Mouse (Mus musculus) kidney, embryonic 15.5 days (tissue): Measurements from ENCODE around the gene Mfsd11. TPM values are rescaled to one million over a fixed set of nuclear protein-coding genes. Genes with fewer than 3 reads are reported as not detected.
A peak's percentile ranks its signal among the peaks of the same experiment; 100 is the strongest.

Experiments
- ATAC-seq: fragments of 200-750 bp; cut with Nextera tagmentation; replicated peaks from 2 replicates; pipeline ENCODE4 v1.8.0; 2017; ENCODE audit warnings: moderate TSS enrichment; ENCODE audit not compliant: low FRiP score
- H3K27ac ChIP-seq: fragments of 300-500 bp; sonication (generic); 2 replicates; pipeline ENCODE4 v1.5.1; 2015; ENCODE audit warnings: mild to moderate bottlenecking, inconsistent platforms
- H3K27me3 ChIP-seq: fragments of 300-500 bp; sonication (generic); 2 replicates; pipeline ENCODE4 v1.6.1; 2015; ENCODE audit warnings: inconsistent platforms
- H3K36me3 ChIP-seq: fragments of 300-500 bp; sonication (generic); 2 replicates; pipeline ENCODE4 v1.6.1; 2015; ENCODE audit warnings: inconsistent platforms
- H3K4me1 ChIP-seq: fragments of 300-500 bp; sonication (generic); 2 replicates; pipeline ENCODE4 v1.6.1; 2015; ENCODE audit warnings: inconsistent platforms
- H3K4me2 ChIP-seq: fragments of 300-500 bp; sonication (generic); 2 replicates; pipeline ENCODE4 v1.6.1; 2015; ENCODE audit warnings: moderate library complexity, mild to moderate bottlenecking, inconsistent platforms
- H3K4me3 ChIP-seq: fragments of 300-500 bp; sonication (generic); replicated peaks from 2 replicates; pipeline ENCODE4 v1.5.1; 2015; ENCODE audit warnings: mild to moderate bottlenecking, inconsistent platforms
- H3K9ac ChIP-seq: fragments of 300-500 bp; sonication (generic); 2 replicates; pipeline ENCODE4 v1.6.1; 2015; ENCODE audit warnings: mild to moderate bottlenecking, inconsistent platforms
- H3K9me3 ChIP-seq: fragments of 300-500 bp; sonication (generic); replicated peaks from 2 replicates; pipeline ENCODE4 v1.6.1; 2016; ENCODE audit warnings: inconsistent platforms
- WGBS: fragments of 180-500 bp; shearing (Covaris S2); methylation state at CpG from one replicate; pipeline ENCODE4 v1.1.7; 2015; ENCODE audit warnings: mixed read lengths; 5-methylcytosine and 5-hydroxymethylcytosine counted together
- polyA plus RNA-seq: library from polyadenylated mRNA; unstranded; fragments of >200 nt; fragmentation: Nextera tagmentation; extraction: Ambion mirVana; gene quantifications from 2 replicates; pipeline ENCODE4 v1.2.1, GENCODE M21; 2015

Gene Mfsd11
- polyA plus RNA-seq, 1 experiment from 2014 or later = 37.9 TPM

DNA sequence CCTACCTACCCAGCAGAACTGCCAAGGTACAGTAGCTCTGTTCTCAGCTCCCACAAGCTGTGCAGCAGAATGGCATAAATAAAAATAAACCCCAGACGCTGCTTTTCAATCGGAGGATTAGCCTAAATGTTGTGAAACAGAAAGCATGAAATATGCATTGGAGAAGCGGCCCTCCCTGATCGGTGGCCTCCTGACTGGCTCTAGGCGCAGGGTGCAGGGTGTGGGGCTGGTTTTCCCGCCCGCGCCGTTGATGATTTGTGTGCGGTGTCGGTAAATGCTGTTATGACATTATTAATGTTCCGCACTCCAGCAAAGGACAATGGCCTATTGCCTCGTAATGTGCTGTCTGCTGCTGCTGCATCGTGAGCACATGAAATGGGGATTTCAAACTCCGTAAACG lies 61.3 kb downstream of the Mfsd11 start:
- Histone ChIP-seq H3K4me2 (no peak overlapping the region), H3K36me3 (no peaks in the 10 kb centered on the region), H3K4me1 (peaks cover 15% of the 10 kb centered on the region), H3K9ac (no peak overlapping the region), H3K27me3 (peaks cover 54% of the 10 kb centered on the region), H3K4me3 (no peak overlapping the region), H3K9me3 (no peaks in the 10 kb centered on the region), H3K27ac (no peak overlapping the region)
- 49% methylated on average over 16 of the region's 16 CpGs for WGBS
- ATAC-seq = no peak

DNA sequence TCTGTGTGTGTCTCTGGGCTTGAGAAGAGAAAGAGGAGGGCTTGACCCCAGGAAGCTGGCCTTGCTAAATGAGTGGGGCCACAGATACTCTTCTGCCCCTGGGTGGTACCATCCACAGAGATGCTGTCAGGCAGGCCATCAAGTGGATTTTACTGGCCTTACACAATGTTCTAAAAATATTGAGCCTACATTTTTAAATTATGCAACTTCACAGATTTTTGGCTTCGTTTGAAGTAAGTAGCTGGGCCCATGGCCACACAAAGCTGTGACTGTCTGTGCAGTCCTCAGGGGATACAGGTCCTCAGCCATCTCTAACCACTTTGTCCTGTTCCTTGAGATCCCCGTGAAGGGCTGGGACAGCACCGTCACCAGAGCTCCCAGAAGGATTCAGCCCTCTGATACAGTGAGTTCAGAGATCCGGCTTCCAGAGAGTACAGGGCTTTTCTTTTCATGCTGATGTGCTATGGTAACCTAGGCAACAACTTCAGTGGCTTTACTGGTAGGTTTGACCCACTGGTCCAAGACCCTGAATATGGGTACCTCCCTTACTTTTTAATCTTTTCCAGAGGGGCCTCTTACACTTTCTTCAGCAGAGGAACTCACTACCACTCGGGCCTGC lies 62.1 kb downstream of the Mfsd11 start:
- H3K27me3 ChIP-seq = peaks cover 61% of the 10 kb centered on the region
- no peak for ATAC-seq
- H3K9ac ChIP-seq = no peak overlapping the region
- no peaks in the 10 kb centered on the region for H3K9me3 ChIP-seq
- 80% methylated on average over 5 of the region's 5 CpGs for WGBS
- H3K4me1 ChIP-seq = peaks cover 22% of the 10 kb centered on the region
- H3K36me3 ChIP-seq = no peaks in the 10 kb centered on the region
- no peak overlapping the region for H3K4me2 ChIP-seq
- no peak overlapping the region for H3K27ac ChIP-seq
- no peak overlapping the region for H3K4me3 ChIP-seq

DNA sequence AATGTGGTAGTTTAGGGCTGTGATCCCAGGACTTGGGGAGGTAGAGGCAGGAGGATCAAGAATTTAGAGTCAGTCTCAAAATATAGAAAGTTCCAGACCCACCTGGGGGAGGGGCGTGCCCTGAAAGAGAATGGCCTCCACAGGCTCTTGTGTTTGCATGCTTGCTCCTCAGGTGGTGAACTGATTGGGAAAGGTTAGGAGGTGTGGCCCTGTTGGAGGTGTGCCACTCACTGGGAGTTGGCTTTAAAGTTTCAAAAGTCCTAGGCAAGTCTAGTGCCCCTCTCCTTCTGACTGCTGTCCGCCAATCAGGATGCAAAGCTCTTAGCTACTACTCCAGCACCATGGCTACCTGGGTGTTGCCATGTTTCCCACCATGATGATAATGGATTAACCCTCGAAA lies 63.0 kb downstream of the Mfsd11 start:
- Histone ChIP-seq H3K27ac (no peak overlapping the region), H3K9ac (no peak overlapping the region), H3K36me3 (no peaks in the 10 kb centered on the region), H3K4me3 (no peak overlapping the region), H3K4me1 (peaks cover 25% of the 10 kb centered on the region), H3K9me3 (no peaks in the 10 kb centered on the region), H3K27me3 (peaks cover 70% of the 10 kb centered on the region), H3K4me2 (no peak overlapping the region)
- 83% methylated on average over 3 of the region's 3 CpGs for WGBS
- ATAC-seq = no peak

DNA sequence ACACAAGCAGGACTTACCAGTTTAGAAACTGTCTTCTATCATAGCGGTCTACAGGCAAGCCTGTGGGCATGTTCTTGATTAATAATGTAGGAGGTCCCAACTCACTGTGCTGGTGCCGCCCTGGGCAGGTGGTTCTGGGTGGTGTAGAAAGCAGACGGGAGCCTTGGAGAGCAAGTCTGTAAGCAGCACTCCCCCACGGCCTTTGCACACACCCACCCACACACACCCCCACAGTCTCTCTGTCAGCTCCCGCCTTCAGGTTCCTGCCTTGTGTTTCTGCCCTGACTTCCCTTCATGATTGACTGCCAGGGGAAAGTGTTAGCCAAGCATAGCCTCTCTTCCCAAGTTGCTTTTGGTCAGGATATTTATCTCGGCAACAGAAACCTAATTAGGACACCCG lies 65.1 kb downstream of the Mfsd11 start:
- Histone ChIP-seq H3K9me3 (no peaks in the 10 kb centered on the region), H3K9ac (no peak overlapping the region), H3K4me2 (no peak overlapping the region), H3K4me3 (no peak overlapping the region), H3K27me3 (peaks cover 87% of the 10 kb centered on the region), H3K36me3 (no peaks in the 10 kb centered on the region), H3K27ac (no peak overlapping the region), H3K4me1 (peaks cover 25% of the 10 kb centered on the region)
- WGBS = 16% methylated on average over 7 of the region's 7 CpGs
- no peak for ATAC-seq

DNA sequence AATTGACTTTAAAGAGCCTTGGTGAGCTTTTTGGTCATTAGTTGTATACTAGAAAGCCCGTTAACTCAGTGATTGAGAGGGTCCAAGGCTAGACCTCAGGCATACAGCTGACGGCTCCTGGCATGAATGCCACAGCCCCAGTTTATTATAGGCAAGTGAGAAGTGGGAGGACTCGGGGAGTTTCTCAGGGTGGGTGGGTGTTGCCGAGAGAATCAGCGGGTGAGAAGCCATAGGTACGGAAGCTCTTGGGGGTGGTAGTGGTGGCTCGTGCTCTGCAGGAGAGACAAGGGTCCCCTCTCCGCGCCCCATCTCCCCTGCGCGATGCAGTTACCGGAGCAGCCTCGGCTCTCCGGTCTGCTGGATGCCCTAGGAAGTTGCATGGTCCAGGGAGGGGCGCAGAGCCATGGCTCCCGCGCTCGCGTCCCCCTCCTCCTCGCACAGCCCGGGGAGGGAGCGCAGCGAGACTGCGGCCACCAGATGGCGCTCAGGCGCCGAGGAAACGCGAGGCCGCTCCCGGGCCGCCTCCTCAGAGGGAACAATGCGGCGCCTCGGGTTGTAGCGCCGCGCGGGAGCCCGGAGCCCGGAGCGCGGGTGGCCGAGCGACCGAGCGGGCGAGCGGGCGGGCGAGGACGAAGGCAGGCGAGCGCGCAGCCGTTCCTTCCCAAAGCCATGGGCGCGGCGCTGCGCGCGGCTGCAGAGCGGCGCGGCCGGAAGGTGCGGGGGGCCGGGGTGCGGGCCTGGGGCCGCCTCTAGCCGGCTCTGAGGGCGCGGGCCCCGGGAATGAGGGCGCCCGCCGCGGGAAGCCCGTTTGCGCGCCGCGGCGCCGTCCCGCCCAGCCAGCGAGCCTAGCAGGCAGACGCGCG lies 66.3 kb downstream of the Mfsd11 start, which contains the start of gene Mgat5b:
Mgat5b (plus strand) TSS at position 541 of the 863 bp plus-strand sequence.
- peak within 1 kb of the TSS; percentile 57 for H3K9ac ChIP-seq
- ATAC-seq = peak; percentile 90
- WGBS = under 1% methylated on average over 85 of the region's 90 CpGs
- no peaks in the 10 kb centered on the region for H3K36me3 ChIP-seq
- H3K4me1 ChIP-seq = peaks cover 25% of the 10 kb centered on the region
- no peak within 1 kb of the TSS for H3K27ac ChIP-seq
- no peaks in the 10 kb centered on the region for H3K9me3 ChIP-seq
- H3K4me2 ChIP-seq = peak within 1 kb of the TSS; percentile 99
- H3K27me3 ChIP-seq = peaks cover 90% of the 10 kb centered on the region
- H3K4me3 ChIP-seq = peak within 1 kb of the TSS; percentile 57

DNA sequence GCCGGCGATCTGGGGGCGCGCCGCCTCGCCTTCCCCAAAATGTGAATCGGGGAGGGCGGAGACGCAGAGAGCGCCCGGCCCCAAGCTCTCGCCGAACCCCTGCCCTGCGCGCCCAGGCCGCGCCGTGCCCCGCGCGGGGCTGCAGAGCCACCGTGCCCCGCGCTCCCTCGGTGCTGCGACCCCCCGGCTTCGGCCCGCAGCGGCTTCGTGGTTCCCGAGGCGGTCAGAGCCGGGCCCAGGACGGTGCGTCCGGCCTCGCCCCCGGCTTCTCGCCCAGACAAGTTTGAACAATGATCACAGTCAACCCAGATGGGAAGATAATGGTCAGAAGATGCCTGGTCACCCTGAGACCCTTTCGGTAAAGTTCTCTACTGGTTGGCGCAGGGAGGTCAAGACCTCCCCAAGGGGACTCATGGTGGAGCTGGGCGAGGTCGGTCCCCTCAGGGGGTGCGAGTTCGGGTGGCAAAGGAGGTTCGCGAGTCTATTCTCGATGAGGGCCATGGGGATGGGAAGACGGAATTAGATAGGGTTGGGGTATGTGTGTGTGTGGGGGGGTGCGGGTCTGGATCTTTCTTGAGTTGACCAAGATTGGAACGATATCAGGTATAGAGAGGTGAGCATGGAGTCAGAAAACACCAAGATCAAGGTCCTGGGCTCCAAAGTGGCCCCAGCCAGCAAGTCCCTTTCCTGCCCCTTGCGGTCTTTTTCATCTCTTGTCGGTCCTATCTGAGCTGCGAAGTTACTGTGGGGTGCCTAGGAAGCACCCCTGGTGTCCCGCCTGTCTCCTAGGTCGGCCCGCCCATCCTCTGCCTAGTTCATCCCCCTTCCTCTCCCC lies 67.2 kb downstream of the Mfsd11 start:
- ATAC-seq = 0 out of 2 replicates have a peak, but pooled peaks have one; percentile 14

DNA sequence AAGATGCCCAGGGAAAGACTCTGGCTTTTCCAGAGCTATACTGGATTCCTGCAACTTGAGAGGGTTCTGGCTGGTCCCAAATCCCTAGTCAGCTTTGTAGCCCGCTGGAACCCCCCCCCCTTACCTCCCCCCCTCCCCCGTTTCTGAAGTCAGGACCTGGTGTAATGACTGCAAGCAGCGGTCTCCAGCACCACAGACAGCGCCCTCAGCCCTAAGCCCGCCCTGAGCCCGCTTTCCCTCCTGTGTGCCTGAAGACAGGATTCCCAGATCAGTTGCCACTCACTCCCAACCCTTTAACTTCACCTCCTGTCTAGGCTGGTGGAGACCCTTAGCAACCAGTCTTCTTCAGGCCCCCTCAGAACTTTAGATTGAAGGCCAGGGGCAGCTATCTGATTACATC lies 68.5 kb downstream of the Mfsd11 start:
- H3K9ac ChIP-seq = no peak overlapping the region
- WGBS = 4% methylated on average over 6 of the region's 6 CpGs
- peaks cover 91% of the 10 kb centered on the region for H3K27me3 ChIP-seq
- H3K4me3 ChIP-seq = no peak overlapping the region
- no peaks in the 10 kb centered on the region for H3K9me3 ChIP-seq
- H3K4me1 ChIP-seq = peaks cover 25% of the 10 kb centered on the region
- H3K4me2 ChIP-seq = no peak overlapping the region
- no peak overlapping the region for H3K27ac ChIP-seq
- no peaks in the 10 kb centered on the region for H3K36me3 ChIP-seq
- ATAC-seq = no peak

More for the DNA sequence above, 67.2 kb downstream of the Mfsd11 start:
- peak overlapping the region; percentile 57 for H3K9ac ChIP-seq
- H3K4me2 ChIP-seq = peak overlapping the region; percentile 99
- H3K27ac ChIP-seq = no peak overlapping the region
- H3K36me3 ChIP-seq = no peaks in the 10 kb centered on the region
- peak overlapping the region; percentile 57 for H3K4me3 ChIP-seq
- H3K9me3 ChIP-seq = no peaks in the 10 kb centered on the region
- H3K4me1 ChIP-seq = peaks cover 25% of the 10 kb centered on the region
- peaks cover 98% of the 10 kb centered on the region for H3K27me3 ChIP-seq
- 2% methylated on average over 55 of the region's 58 CpGs for WGBS

DNA sequence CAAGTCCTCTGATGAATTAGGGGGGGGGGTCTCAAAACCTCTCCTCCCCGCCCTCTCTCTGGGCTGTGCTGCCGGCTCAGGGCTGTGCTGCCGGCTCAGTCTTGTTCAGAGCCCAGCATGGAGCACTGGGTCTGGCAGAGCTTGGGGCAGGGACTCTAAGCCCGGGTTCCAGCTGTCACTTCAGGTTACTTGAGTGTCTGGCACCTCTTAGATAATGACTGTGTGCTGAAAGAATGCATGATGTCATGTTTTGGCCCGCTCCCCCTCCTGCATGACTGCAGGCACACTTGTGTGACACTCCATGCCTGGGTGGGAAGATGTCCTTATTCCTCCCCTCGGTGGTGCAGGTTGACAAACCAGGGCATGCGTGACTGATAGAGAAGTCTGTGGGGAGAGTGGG lies 69.8 kb downstream of the Mfsd11 start:
- Histone ChIP-seq H3K4me3 (no peak overlapping the region), H3K27me3 (peaks cover 83% of the 10 kb centered on the region), H3K27ac (no peak overlapping the region), H3K4me1 (peaks cover 25% of the 10 kb centered on the region), H3K36me3 (no peaks in the 10 kb centered on the region), H3K9me3 (no peaks in the 10 kb centered on the region), H3K9ac (no peak overlapping the region), H3K4me2 (no peak overlapping the region)
- WGBS = 62% methylated on average over 7 of the region's 7 CpGs
- ATAC-seq = no peak

Other genes starting within 250 kb of the Mfsd11 start
- 9.5 and 9.8 TPM in 2 replicates for gene Rhbdf2, start 225.4 kb upstream of the Mfsd11 start, polyA plus RNA-seq
- gene Prcd, start 198.9 kb upstream of the Mfsd11 start, polyA plus RNA-seq = 1.1 and 1.6 TPM in 2 replicates
- gene Cygb, start 198.1 kb upstream of the Mfsd11 start, polyA plus RNA-seq = 13.7 and 16.0 TPM in 2 replicates
- gene St6galnac1, start 76.9 kb upstream of the Mfsd11 start, polyA plus RNA-seq = not detected in 2 replicates
- 16.7 and 20.8 TPM in 2 replicates for gene Mxra7, start 24.4 kb upstream of the Mfsd11 start, polyA plus RNA-seq
- gene Mettl23, start 9.2 kb upstream of the Mfsd11 start, polyA plus RNA-seq = 51.5 and 60.6 TPM in 2 replicates
- gene Jmjd6, start 9.0 kb upstream of the Mfsd11 start, polyA plus RNA-seq = 72.6 and 75.5 TPM in 2 replicates
- gene Srsf2, start 654 bp downstream of the Mfsd11 start, polyA plus RNA-seq = 810 and 860 TPM in 2 replicates
- 0.13 and 0.43 TPM in 2 replicates for gene Mgat5b, start 66.4 kb downstream of the Mfsd11 start, polyA plus RNA-seq